Mouse (Mus musculus): ENCODE results near the gene Mettl9.

The Mettl9 gene

GRCm38 (mm10) chr7:121098614-121099389, 64.6 kb downstream of the Mettl9 start:
- DNase-seq (ENCODE audit: low spot score) = no peak

DNA sequence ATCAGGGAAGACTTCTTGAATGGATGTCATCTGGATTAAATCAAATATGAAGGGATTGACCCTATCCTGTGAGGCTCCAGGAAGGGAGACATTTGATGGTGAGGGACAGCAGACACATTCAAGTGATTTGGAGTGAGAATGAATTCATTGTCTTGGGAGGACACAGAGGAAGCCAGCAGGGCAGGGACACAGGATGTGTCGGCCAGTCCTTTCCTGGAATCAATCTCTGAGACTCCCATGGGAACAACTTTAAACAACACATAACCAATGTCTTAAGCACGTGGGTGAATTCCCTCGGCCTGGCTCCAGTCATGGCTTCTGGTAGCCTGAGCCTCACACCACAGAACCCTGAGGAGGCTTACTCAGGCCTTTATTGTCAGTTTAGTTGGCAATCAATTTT, 73.6 kb downstream of the Mettl9 start:
- no peak for DNase-seq (ENCODE audit: low spot score)

DNA sequence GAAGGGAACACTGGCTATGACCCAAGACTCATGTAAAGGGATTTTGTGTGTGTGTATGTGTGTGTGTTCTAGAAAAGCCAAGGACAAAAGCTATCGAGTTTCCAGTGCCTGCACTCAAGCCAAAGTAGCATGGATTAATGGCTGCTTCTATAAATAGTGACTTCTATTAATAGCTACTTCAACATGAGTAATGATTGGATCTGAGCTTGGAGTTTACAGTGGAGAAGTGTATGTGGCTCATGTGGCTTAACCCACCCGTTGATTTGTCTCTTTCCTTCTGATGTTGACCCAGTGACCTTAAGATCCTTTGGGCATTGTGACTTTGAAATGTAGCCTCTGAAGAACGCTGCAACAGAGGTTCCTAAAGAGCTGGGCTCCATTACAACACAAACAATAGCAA, 77.1 kb downstream of the Mettl9 start:
- no peak for DNase-seq (ENCODE audit: low spot score)

DNA sequence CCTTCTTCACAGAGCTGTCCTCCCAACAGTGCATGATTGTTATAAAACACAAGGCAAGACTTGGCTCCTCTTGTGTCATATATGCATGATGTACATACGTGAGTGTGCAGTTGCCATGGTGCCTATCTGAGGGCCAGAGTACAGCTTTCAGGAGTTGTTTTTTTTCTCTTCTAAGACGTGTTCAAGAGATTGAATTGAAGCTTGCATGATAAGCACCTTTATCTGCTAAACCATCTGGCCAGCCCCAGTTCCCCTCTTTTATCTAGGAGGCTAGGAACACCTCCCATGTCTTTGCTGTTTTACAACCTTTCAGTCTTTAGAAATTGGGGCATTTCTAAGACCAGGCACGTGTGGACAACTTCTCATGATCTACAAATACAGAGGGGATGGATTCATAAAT, 77.5 kb downstream of the Mettl9 start:
- no peak for DNase-seq (ENCODE audit: low spot score)

DNA sequence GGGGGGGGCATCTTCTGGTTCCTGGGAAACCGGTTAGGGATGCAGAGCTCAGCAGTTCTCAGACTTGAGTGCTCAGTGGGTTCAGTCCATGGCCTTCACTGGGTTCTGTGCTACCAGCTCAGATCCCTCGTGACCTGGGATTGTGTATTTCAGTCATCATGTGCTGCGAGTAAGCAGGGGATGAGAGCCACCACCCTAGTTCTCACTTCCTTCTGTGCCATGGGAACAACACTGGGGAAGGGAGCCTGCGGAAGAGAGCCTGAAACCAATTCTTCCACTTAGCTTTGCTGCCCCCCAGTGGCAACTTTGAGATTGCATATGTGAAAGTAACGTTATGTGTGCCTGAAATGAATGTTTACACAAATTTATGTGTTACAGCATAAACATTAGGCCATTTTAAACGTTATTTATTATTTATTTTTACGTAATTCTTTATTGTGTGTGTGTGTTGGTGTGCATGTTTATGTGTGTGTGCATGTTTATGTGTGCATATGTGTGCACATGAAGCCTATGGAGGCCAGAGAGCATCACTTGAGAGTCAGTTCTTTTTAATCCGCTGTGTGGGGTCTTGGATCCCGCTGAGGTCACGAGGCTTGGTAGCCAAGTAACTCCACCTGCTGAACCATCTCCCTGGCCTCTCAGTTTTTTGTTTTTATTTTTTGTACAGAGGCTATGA, 86.0 kb downstream of the Mettl9 start:
- peak; percentile 91 for DNase-seq (ENCODE audit: low spot score)
